Mouse (Mus musculus) embryonic facial prominence, embryonic 12.5 days (tissue): Measurements from ENCODE around the gene Ift22. TPM values are rescaled to one million over a fixed set of nuclear protein-coding genes. Genes with fewer than 3 reads are reported as not detected.

Source experiments
- ATAC-seq: fragments of 200-750 bp; cut with Nextera tagmentation; 2 replicates; pipeline ENCODE4 v1.8.0; 2017; ENCODE audit not compliant: insufficient number of reproducible peaks, insufficient read depth, low FRiP score, low TSS enrichment
- H3K27ac ChIP-seq: fragments of 300-500 bp; sonication (generic); 2 replicates; pipeline ENCODE4 v1.5.1; 2016; ENCODE audit warnings: mild to moderate bottlenecking
- H3K27me3 ChIP-seq: fragments of 300-500 bp; sonication (generic); 2 replicates; pipeline ENCODE4 v1.6.1; 2016; ENCODE audit warnings: mild to moderate bottlenecking, moderate library complexity
- H3K36me3 ChIP-seq: fragments of 300-500 bp; sonication (generic); 2 replicates; pipeline ENCODE4 v1.6.1; 2016; ENCODE audit warnings: mild to moderate bottlenecking
- H3K4me1 ChIP-seq: fragments of 300-500 bp; sonication (generic); 2 replicates; pipeline ENCODE4 v1.6.1; 2016
- H3K4me2 ChIP-seq: fragments of 300-500 bp; sonication (generic); replicated peaks from 2 replicates; pipeline ENCODE4 v1.6.1; 2016; ENCODE audit warnings: mild to moderate bottlenecking, moderate library complexity
- H3K4me3 ChIP-seq: fragments of 300-500 bp; sonication (generic); 2 replicates; pipeline ENCODE4 v1.5.1; 2016; ENCODE audit warnings: mild to moderate bottlenecking
- H3K9ac ChIP-seq: fragments of 300-500 bp; sonication (generic); 2 replicates; pipeline ENCODE4 v1.6.1; 2016; ENCODE audit warnings: mild to moderate bottlenecking, moderate library complexity
- H3K9me3 ChIP-seq: fragments of 300-500 bp; sonication (generic); 2 replicates; pipeline ENCODE4 v1.6.1; 2016; ENCODE audit warnings: mild to moderate bottlenecking, moderate library complexity
- WGBS: fragments of 180-500 bp; shearing (Covaris S2); methylation state at CpG from one replicate; pipeline ENCODE4 v1.1.7; 2016; 5-methylcytosine and 5-hydroxymethylcytosine counted together
- polyA plus RNA-seq: library from polyadenylated mRNA; unstranded; fragments of >200 nt; fragmentation: Nextera tagmentation; extraction: Ambion mirVana; gene quantifications from 2 replicates; pipeline ENCODE4 v1.2.1, GENCODE M21; 2016

Ift22 gene
- polyA plus RNA-seq, 1 experiment from 2014 or later = 70.2 TPM

GRCm38 (mm10) chr5:136914183-136914582 lies 6.2 kb downstream of the Ift22 start:
- WGBS = 82% methylated on average over 3 of the region's 3 CpGs
- no peak overlapping the region for H3K4me2 ChIP-seq
- H3K9ac ChIP-seq = no peak overlapping the region
- no peaks in the 10 kb centered on the region for H3K9me3 ChIP-seq
- peaks cover 2% of the 10 kb centered on the region; the same call in 1 of the 2 replicates for H3K4me1 ChIP-seq
- ATAC-seq = no peak
- H3K27me3 ChIP-seq = no peaks in the 10 kb centered on the region
- H3K4me3 ChIP-seq = no peak overlapping the region
- H3K36me3 ChIP-seq = peaks cover 23% of the 10 kb centered on the region
- H3K27ac ChIP-seq = no peak overlapping the region

GRCm38 (mm10) chr5:136917613-136918242 lies 9.8 kb downstream of the Ift22 start:
- ATAC-seq = no peak
- no peak overlapping the region for H3K4me2 ChIP-seq

GRCm38 (mm10) chr5:136918655-136919472 lies 10.9 kb downstream of the Ift22 start:
- H3K27ac ChIP-seq = no peak overlapping the region

More at GRCm38 (mm10) chr5:136917613-136918242, 9.8 kb downstream of the Ift22 start:
- Histone ChIP-seq H3K27ac (no peak overlapping the region), H3K27me3 (no peaks in the 10 kb centered on the region), H3K4me1 (peaks cover 6% of the 10 kb centered on the region), H3K4me3 (no peak overlapping the region), H3K9me3 (no peaks in the 10 kb centered on the region), H3K9ac (no peak overlapping the region), H3K36me3 (peaks cover 11% of the 10 kb centered on the region)
- WGBS = 95% methylated on average over 8 of the region's 8 CpGs

GRCm38 (mm10) chr5:136919546-136920301 lies 11.8 kb downstream of the Ift22 start:
- WGBS = 25% methylated on average over 17 of the region's 18 CpGs

More at GRCm38 (mm10) chr5:136918655-136919472, 10.9 kb downstream of the Ift22 start:
- peaks cover 6% of the 10 kb centered on the region for H3K4me1 ChIP-seq
- WGBS = 4% methylated on average over 38 of the region's 38 CpGs
- no peaks in the 10 kb centered on the region for H3K9me3 ChIP-seq
- ATAC-seq = peak; percentile 84
- peak overlapping the region; percentile 88 for H3K4me2 ChIP-seq
- no peaks in the 10 kb centered on the region for H3K36me3 ChIP-seq
- no peaks in the 10 kb centered on the region for H3K27me3 ChIP-seq
- peak overlapping the region; percentile 68 for H3K9ac ChIP-seq
- peak overlapping the region; percentile 53 for H3K4me3 ChIP-seq

GRCm38 (mm10) chr5:136922830-136923229 lies 14.9 kb downstream of the Ift22 start:
- no peak overlapping the region for H3K9ac ChIP-seq
- no peaks in the 10 kb centered on the region for H3K27me3 ChIP-seq
- WGBS = 80% methylated on average over 9 of the region's 9 CpGs

More at GRCm38 (mm10) chr5:136919546-136920301, 11.8 kb downstream of the Ift22 start:
- no peaks in the 10 kb centered on the region for H3K36me3 ChIP-seq
- no peaks in the 10 kb centered on the region for H3K27me3 ChIP-seq
- no peaks in the 10 kb centered on the region for H3K9me3 ChIP-seq
- peak overlapping the region; percentile 68 for H3K9ac ChIP-seq
- H3K4me3 ChIP-seq = peak overlapping the region; percentile 53
- H3K4me2 ChIP-seq = peak overlapping the region; percentile 88
- ATAC-seq = no peak
- peaks cover 6% of the 10 kb centered on the region for H3K4me1 ChIP-seq
- H3K27ac ChIP-seq = no peak overlapping the region

GRCm38 (mm10) chr5:136923751-136924478 lies 16.0 kb downstream of the Ift22 start:
- Histone ChIP-seq H3K9me3 (no peaks in the 10 kb centered on the region), H3K27ac (no peak overlapping the region), H3K4me3 (no peak overlapping the region), H3K9ac (no peak overlapping the region), H3K4me1 (peaks cover 6% of the 10 kb centered on the region), H3K36me3 (peaks cover 4% of the 10 kb centered on the region; the same call in 1 of the 2 replicates), H3K27me3 (no peaks in the 10 kb centered on the region), H3K4me2 (no peak overlapping the region)
- 62% methylated on average over 7 of the region's 7 CpGs for WGBS
- no peak for ATAC-seq

More at GRCm38 (mm10) chr5:136922830-136923229, 14.9 kb downstream of the Ift22 start:
- Histone ChIP-seq H3K4me3 (no peak overlapping the region), H3K9me3 (no peaks in the 10 kb centered on the region), H3K36me3 (peaks cover 4% of the 10 kb centered on the region; the same call in 1 of the 2 replicates), H3K4me2 (no peak overlapping the region), H3K4me1 (peaks cover 6% of the 10 kb centered on the region), H3K27ac (no peak overlapping the region)
- no peak for ATAC-seq

GRCm38 (mm10) chr5:136929073-136929472 lies 21.1 kb downstream of the Ift22 start:
- Histone ChIP-seq H3K9ac (no peak overlapping the region), H3K4me3 (no peak overlapping the region), H3K27ac (no peak overlapping the region), H3K9me3 (no peaks in the 10 kb centered on the region), H3K36me3 (peaks cover 4% of the 10 kb centered on the region; the same call in 1 of the 2 replicates), H3K4me2 (no peak overlapping the region), H3K27me3 (no peaks in the 10 kb centered on the region), H3K4me1 (no peaks in the 10 kb centered on the region)
- peak; percentile 37; the same call in 1 of the 2 replicates for ATAC-seq
- WGBS = 14% methylated on average over 4 of the region's 4 CpGs

GRCm38 (mm10) chr5:136931896-136932295 lies 23.9 kb downstream of the Ift22 start:
- 85% methylated on average over 14 of the region's 14 CpGs for WGBS
- Histone ChIP-seq H3K4me1 (no peaks in the 10 kb centered on the region), H3K4me3 (no peak overlapping the region), H3K9ac (no peak overlapping the region), H3K36me3 (no peaks in the 10 kb centered on the region), H3K27me3 (no peaks in the 10 kb centered on the region), H3K4me2 (no peak overlapping the region), H3K27ac (no peak overlapping the region), H3K9me3 (no peaks in the 10 kb centered on the region)
- no peak for ATAC-seq

GRCm38 (mm10) chr5:136932956-136933355 lies 25.0 kb downstream of the Ift22 start:
- ATAC-seq = no peak
- 77% methylated on average over 5 of the region's 5 CpGs for WGBS
- Histone ChIP-seq H3K27ac (no peak overlapping the region), H3K4me3 (no peak overlapping the region), H3K27me3 (no peaks in the 10 kb centered on the region), H3K4me1 (no peaks in the 10 kb centered on the region), H3K36me3 (no peaks in the 10 kb centered on the region), H3K4me2 (no peak overlapping the region), H3K9ac (no peak overlapping the region), H3K9me3 (no peaks in the 10 kb centered on the region)

GRCm38 (mm10) chr5:136933930-136934329 lies 26.0 kb downstream of the Ift22 start:
- no peak overlapping the region for H3K4me2 ChIP-seq
- no peaks in the 10 kb centered on the region for H3K36me3 ChIP-seq
- no peak overlapping the region for H3K27ac ChIP-seq
- no peaks in the 10 kb centered on the region for H3K27me3 ChIP-seq
- no peak overlapping the region for H3K9ac ChIP-seq
- no peak for ATAC-seq
- H3K4me1 ChIP-seq = no peaks in the 10 kb centered on the region
- WGBS = 85% methylated on average over 6 of the region's 6 CpGs
- H3K4me3 ChIP-seq = no peak overlapping the region
- no peaks in the 10 kb centered on the region for H3K9me3 ChIP-seq
